Mouse (Mus musculus) myocyte (in vitro differentiated cells): Measurements from ENCODE around the gene Wdfy1.

ENCODE experiments used
- E2F4 ChIP-seq: IDR thresholded peaks from one replicate; pipeline ENCODE4 v1.6.1; 2011; ENCODE audit warnings: mild to moderate bottlenecking, control low read depth, moderate library complexity; ENCODE audit not compliant: insufficient read depth
- MAX ChIP-seq: IDR thresholded peaks from one replicate; pipeline ENCODE4 v1.6.1; 2011; ENCODE audit warnings: low read depth, mild to moderate bottlenecking, control low read depth
- MYOG ChIP-seq, 3 experiments: IDR thresholded peaks; one replicate each; pipeline ENCODE4 v1.6.1; 2011; ENCODE audit warnings: control low read depth in 2 of 3, low read depth in 2 of 3, mild to moderate bottlenecking in 2 of 3; ENCODE audit not compliant: insufficient read length in 2 of 3, control insufficient read depth in 1 of 3, insufficient read depth in 1 of 3
- POLR2A ChIP-seq: IDR thresholded peaks from one replicate; pipeline ENCODE4 v1.6.1; 2011; ENCODE audit warnings: low read depth, mild to moderate bottlenecking, control low read depth, moderate library complexity; ENCODE audit not compliant: insufficient read length
- POLR2AphosphoS2 ChIP-seq: IDR thresholded peaks from one replicate; pipeline ENCODE4 v1.6.1; 2011; ENCODE audit warnings: low read depth, control low read depth; ENCODE audit not compliant: insufficient read length
- TCF12 ChIP-seq: IDR thresholded peaks from one replicate; pipeline ENCODE4 v1.6.1; 2011; ENCODE audit warnings: mild to moderate bottlenecking, control low read depth; ENCODE audit not compliant: poor library complexity, insufficient read depth, severe bottlenecking

DNA sequence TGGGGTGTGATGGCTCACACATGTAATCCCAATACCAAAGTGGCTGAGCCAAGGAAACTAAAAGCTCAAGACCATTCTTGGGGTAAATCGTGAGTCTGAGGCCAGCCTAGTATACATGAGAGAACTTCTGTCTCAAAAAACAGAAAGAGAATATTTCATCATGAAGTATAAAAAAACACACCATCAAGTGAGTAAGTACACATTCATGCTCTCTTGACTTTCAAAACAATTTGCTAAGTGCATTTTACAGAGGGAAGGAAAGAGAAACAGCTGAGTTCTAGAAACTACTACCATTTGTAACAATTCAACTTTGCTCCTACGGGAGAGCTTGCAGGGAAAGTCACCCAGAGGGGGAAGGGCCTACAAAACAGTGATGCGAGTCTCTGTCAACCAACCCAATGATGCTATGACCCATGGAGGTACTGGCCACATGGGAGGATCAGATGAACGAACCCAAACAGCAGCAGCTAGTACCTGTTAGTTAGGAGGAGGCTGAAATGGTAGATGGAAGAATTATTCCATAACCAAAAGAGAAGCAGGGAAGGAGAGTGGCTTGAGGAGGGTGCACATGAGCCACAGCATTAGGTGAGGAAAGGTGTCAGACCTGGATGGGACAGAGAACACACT is 23.1 kb downstream of the Wdfy1 start:
- TF ChIP-seq POLR2A (no peak), MYOG (IDR thresholded peaks at IDR 0.05; ENCODE audit: control insufficient read depth in 1 of 3, insufficient read depth in 1 of 3, insufficient read length in 2 of 3, low read depth in 2 of 3) (no peak), TCF12 (no peak), MAX (no peak), E2F4 (no peak), POLR2AphosphoS2 (no peak)
